Mouse (Mus musculus) kidney, embryonic 14.5 days (tissue): Measurements from ENCODE around the gene Lce3d. TPM values are rescaled to one million over a fixed set of nuclear protein-coding genes. Genes with fewer than 3 reads are reported as not detected.

Experiments
- ATAC-seq: fragments of 200-750 bp; cut with Nextera tagmentation; 2 replicates; pipeline ENCODE4 v1.8.0; 2017; ENCODE audit warnings: moderate number of reproducible peaks, mild to moderate bottlenecking, moderate TSS enrichment, moderate library complexity; ENCODE audit not compliant: low FRiP score, low TSS enrichment
- H3K27ac ChIP-seq: fragments of 300-500 bp; sonication (generic); 2 replicates; pipeline ENCODE4 v1.5.1; 2014; ENCODE audit warnings: low read depth, mild to moderate bottlenecking, low read length, moderate library complexity, mixed read lengths
- H3K27me3 ChIP-seq: fragments of 300-500 bp; sonication (generic); 2 replicates; pipeline ENCODE4 v1.6.1; 2014; ENCODE audit warnings: mild to moderate bottlenecking, low read length; ENCODE audit not compliant: control insufficient read depth, insufficient read depth
- H3K36me3 ChIP-seq: fragments of 300-500 bp; sonication (generic); 2 replicates; pipeline ENCODE4 v1.6.1; 2014; ENCODE audit warnings: low read length, mixed read lengths; ENCODE audit not compliant: control insufficient read depth, insufficient read depth
- H3K4me1 ChIP-seq: fragments of 300-500 bp; sonication (generic); 2 replicates; pipeline ENCODE4 v1.6.1; 2014; ENCODE audit warnings: low read length, mixed read lengths; ENCODE audit not compliant: control insufficient read depth, insufficient read depth
- H3K4me2 ChIP-seq: fragments of 300-500 bp; sonication (generic); replicated peaks from 2 replicates; pipeline ENCODE4 v1.6.1; 2014; ENCODE audit warnings: low read depth, mild to moderate bottlenecking, low read length
- H3K4me3 ChIP-seq: fragments of 300-500 bp; sonication (generic); 2 replicates; pipeline ENCODE4 v1.5.1; 2014; ENCODE audit warnings: mild to moderate bottlenecking, low read length
- H3K9ac ChIP-seq: fragments of 300-500 bp; sonication (generic); 2 replicates; pipeline ENCODE4 v1.6.1; 2014; ENCODE audit warnings: low read depth, mild to moderate bottlenecking, low read length, moderate library complexity
- H3K9me3 ChIP-seq: fragments of 300-500 bp; sonication (generic); 2 replicates; pipeline ENCODE4 v1.6.1; 2016; ENCODE audit warnings: low read length; ENCODE audit not compliant: control insufficient read depth
- WGBS: fragments of 180-500 bp; shearing (Covaris S2); extraction: QIAGEN DNeasy Blood & Tissue Kit; methylation state at CpG from one replicate; pipeline ENCODE4 v1.1.7; 2014; 5-methylcytosine and 5-hydroxymethylcytosine counted together
- polyA plus RNA-seq: library from polyadenylated mRNA; unstranded; fragments of >200 nt; fragmentation: Nextera tagmentation; extraction: Ambion mirVana; gene quantifications from 2 replicates; pipeline ENCODE4 v1.2.1, GENCODE M21; 2014

The Lce3d gene
- polyA plus RNA-seq, 1 experiment from 2014 or later = not detected

DNA sequence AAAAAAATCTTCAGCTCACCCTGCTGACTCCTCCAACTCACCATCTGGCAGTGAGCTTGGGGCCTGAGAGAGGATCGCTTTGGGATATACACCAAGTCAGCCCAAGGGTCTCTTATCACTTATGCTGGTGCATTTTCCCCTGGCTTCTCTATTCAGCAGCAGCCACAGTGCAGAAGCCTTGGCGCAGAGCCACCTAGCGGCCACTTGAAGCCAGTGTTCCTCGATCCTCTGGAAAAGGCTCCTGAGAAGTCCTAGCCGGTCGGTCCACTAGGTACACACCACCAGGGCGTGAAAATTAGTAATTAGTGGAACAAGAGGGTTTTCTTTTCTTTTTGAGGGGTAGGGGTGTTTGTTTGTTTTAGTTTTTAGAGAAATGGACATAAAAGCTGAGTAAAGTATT lies 41.5 kb downstream of the Lce3d start:
- peaks cover 3% of the 10 kb centered on the region; the same call in 1 of the 2 replicates for H3K27me3 ChIP-seq
- H3K4me3 ChIP-seq = no peak overlapping the region
- H3K36me3 ChIP-seq = no peaks in the 10 kb centered on the region
- H3K9ac ChIP-seq = no peak overlapping the region
- 5% methylated on average over 7 of the region's 7 CpGs for WGBS
- ATAC-seq = peak; percentile 93
- no peaks in the 10 kb centered on the region for H3K4me1 ChIP-seq
- H3K27ac ChIP-seq = no peak overlapping the region
- H3K9me3 ChIP-seq = no peaks in the 10 kb centered on the region
- H3K4me2 ChIP-seq = no peak overlapping the region

GRCm38 (mm10) chr3:93000621-93001020 lies 43.4 kb downstream of the Lce3d start:
- H3K4me2 ChIP-seq = no peak overlapping the region
- no peaks in the 10 kb centered on the region for H3K4me1 ChIP-seq
- no peak overlapping the region for H3K27ac ChIP-seq
- no peaks in the 10 kb centered on the region for H3K36me3 ChIP-seq
- 76% methylated on average over 3 of the region's 3 CpGs for WGBS
- no peaks in the 10 kb centered on the region for H3K9me3 ChIP-seq
- ATAC-seq = no peak
- peaks cover 3% of the 10 kb centered on the region; the same call in 1 of the 2 replicates for H3K27me3 ChIP-seq
- H3K9ac ChIP-seq = no peak overlapping the region
- H3K4me3 ChIP-seq = no peak overlapping the region

DNA sequence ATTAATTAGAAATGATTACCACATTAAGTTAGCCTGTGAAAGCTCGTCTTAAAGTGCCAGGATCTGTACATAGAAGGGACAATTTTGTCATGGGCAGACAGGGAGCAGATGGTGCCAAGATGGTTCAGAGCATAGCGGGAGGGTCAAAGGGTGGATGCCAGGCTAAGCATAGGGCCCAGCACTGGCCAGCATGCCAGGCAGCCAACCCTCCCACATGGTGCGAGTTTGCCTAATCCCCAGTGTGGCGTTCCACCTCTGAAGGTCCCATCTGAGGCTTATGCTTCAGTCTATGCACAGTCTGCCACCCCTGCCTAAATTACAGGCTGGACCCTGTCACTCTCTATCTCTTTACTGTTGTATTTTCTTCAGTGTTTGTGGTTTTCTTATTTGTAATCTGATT lies 45.7 kb downstream of the Lce3d start:
- 79% methylated on average over 4 of the region's 4 CpGs for WGBS
- H3K4me1 ChIP-seq = no peaks in the 10 kb centered on the region
- no peak overlapping the region for H3K27ac ChIP-seq
- H3K9me3 ChIP-seq = no peaks in the 10 kb centered on the region
- no peak overlapping the region for H3K4me2 ChIP-seq
- H3K9ac ChIP-seq = no peak overlapping the region
- no peak overlapping the region for H3K4me3 ChIP-seq
- H3K36me3 ChIP-seq = no peaks in the 10 kb centered on the region
- ATAC-seq = no peak
- H3K27me3 ChIP-seq = peaks cover 3% of the 10 kb centered on the region; the same call in 1 of the 2 replicates

Other genes with a start within 250 kb of the Lce3d start
- not detected in 2 replicates for gene Lce1e, start 248.3 kb upstream of the Lce3d start, polyA plus RNA-seq
- gene Lce1f, start 237.0 kb upstream of the Lce3d start, polyA plus RNA-seq = not detected in 2 replicates
- not detected in 2 replicates for gene Gm38119, start 218.3 kb upstream of the Lce3d start, polyA plus RNA-seq
- gene Lce1g, start 205.1 kb upstream of the Lce3d start, polyA plus RNA-seq = not detected in 2 replicates
- gene Lce1h, start 192.3 kb upstream of the Lce3d start, polyA plus RNA-seq = not detected in 2 replicates
- not detected in 2 replicates for gene Lce1i, start 178.5 kb upstream of the Lce3d start, polyA plus RNA-seq
- gene Lce1j, start 166.9 kb upstream of the Lce3d start, polyA plus RNA-seq = not detected in 2 replicates
- not detected in 2 replicates for gene Lce1k, start 149.5 kb upstream of the Lce3d start, polyA plus RNA-seq
- not detected in 2 replicates for gene Kprp, start 130.1 kb upstream of the Lce3d start, polyA plus RNA-seq
- gene Lce1l, start 106.1 kb upstream of the Lce3d start, polyA plus RNA-seq = not detected in 2 replicates
- not detected in 2 replicates for gene 2310050C09Rik, start 87.2 kb upstream of the Lce3d start, polyA plus RNA-seq
- not detected in 2 replicates for gene Lce3a, start 31.2 kb upstream of the Lce3d start, polyA plus RNA-seq
- gene Lce3b, start 24.4 kb upstream of the Lce3d start, polyA plus RNA-seq = not detected in 2 replicates
- gene Lce3c, start 12.9 kb upstream of the Lce3d start, polyA plus RNA-seq = not detected in 2 replicates
- not detected in 2 replicates for gene Lce3e, start 9.7 kb downstream of the Lce3d start, polyA plus RNA-seq
- not detected in 2 replicates for gene Lce3f, start 34.8 kb downstream of the Lce3d start, polyA plus RNA-seq
- gene Crct1, start 58.3 kb downstream of the Lce3d start, polyA plus RNA-seq = 0.64 and 0.67 TPM in 2 replicates
- not detected in 2 replicates for gene Lce1m, start 61.7 kb downstream of the Lce3d start, polyA plus RNA-seq
- gene Gm4858, start 111.4 kb downstream of the Lce3d start, polyA plus RNA-seq = not detected in 2 replicates
- gene Crnn, start 187.4 kb downstream of the Lce3d start, polyA plus RNA-seq = not detected in 2 replicates
- gene Flg2, start 239.9 kb downstream of the Lce3d start, polyA plus RNA-seq = not detected in 2 replicates